Mouse (Mus musculus) left cerebral cortex, adult 9 months (tissue): ENCODE measurements at regions not wholly inside any gene's neighbourhood (a gene's known extent, or its start where the extent isn't known, plus 50 kb on each side); places are given as distances from the start of the nearest gene placed in this dataset.

ENCODE experiments used
- DNase-seq, 2 experiments: peaks; one replicate each; pipeline ENCODE4 v3.0.0; 2022; ENCODE audit warnings: low spot score in 2 of 2

DNA sequence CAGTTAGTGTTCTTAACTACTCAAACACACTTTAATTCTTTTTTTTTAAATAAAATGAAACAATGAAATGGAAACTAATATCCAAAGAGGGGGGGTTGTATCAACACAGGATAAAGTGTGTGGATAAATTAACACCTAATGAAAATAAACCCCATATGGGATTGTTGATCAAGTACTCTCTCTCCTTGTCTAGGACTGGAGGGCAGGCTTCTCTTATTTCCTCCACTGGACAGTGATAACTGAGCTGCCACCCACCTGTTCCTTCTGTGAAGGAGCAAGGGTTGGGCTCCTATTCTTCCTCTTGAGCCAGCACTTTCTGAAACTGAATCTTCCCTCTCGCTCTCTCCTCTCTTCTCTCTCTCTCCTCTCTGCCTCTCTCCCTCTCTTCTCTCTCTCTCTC, 716.5 kb downstream of the Epm2a start:
- no peak for DNase-seq

DNA sequence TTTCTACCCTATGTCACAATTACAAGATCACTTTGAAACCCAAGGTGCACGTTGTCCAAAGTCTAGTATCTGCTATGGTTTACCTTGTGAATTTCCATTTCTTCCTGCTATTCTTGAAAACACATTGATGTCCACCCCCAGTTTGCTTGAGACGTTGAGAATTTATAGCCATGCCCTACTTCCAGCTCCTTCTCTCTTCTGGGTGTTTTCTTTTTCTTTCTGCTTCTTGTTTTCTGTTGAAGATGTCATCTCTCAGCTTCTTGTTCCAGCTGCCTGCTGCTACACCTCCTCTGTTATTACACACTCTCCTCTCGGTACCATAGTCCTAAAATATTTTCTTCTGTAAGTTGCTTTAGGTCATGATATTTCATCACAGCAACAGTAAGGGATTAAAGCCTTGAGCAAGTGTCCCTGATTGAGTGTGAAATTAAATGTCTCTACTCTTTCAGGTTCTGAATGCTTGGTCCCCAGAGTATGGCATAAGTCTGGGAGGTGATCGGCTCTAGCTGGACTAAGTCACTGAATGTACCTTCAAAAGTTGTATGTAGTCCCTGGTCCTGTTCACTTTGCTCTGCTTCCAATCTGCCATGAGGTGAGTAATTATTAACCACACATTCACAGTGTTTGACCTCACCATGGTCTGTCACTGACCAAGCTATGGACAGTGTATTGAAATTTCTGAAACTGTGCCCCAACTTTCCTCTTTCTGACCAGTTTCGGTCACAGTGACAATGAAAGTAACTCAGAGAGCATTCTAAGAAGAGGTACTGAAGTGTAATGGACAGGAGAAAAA, 718.1 kb downstream of the Epm2a start:
- DNase-seq = no peak

DNA sequence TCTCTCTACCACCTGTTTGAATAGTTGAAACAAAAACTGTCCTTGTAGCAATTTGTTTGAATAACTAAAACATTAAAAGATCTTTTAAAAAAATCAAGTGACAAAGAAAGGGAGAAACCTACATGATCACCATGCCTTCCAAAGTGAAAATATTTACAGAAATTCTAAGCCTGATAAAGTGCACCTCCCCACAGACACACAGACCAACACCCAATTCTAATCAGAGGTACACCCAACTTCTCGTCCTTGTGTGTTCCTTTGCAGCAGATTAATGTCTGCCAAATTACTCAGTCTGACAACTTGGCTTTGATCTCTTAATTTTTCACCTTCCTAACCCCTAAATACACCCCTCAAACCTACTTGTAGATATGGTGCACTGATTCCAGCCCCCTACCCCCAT, 719.1 kb downstream of the Epm2a start:
- no peak for DNase-seq

DNA sequence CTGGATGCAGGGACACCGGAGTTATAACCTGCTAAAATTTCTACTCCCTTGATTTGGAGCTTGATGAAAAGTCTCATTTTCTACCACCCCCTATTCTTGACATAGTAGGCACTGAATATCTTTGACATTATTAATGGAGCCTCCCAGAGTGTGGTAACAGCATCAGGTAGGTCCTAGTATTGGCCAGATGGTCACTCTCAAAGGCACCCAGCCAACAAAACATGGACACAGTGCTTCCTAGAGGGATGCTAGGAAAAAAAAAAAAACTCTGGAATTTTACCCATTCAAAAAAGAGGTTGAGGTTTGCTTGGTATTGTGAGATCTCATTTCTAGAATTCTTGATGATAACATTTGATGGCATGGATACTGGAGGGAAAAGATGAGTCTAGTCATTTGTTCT, 740.8 kb downstream of the Epm2a start:
- no peak for DNase-seq

DNA sequence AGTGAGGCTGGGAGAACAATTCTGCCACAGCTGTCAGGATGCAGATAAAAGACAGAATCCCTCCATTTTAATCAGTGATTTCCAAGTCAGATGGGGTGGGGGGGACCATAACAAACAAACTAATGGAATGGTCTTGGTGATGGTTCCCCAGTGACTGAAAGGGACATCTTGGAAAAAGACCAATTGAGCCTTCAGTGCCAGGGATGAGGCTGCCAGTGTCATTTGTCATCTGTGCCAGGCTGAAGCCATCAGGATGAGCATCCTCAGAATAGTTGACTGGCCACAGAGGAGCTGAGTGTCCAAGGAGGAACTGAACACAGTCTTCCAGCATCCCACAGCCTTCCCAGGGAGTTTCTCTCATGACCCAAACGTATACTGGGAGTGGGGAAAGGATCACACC, 749.3 kb downstream of the Epm2a start:
- DNase-seq = no peak

DNA sequence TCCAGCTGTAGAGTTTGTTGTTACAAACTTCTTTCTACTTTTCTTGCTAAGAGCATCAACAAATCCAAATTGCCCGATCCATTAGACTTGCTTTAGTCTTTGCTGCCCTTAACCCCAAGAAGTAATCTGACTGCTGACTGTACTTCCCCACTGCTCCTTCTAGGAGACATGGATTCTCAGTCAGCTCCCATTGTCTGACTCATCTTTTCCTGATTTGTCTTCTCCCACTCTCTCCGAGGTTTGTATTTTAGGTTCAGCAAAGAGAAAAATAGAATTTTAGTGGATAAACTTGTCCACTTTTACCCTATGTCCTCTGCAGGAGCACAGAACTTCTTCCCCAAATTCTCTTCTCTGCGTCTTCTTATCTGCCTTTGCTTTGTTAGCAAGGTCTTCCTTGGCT, 753.5 kb downstream of the Epm2a start:
- no peak for DNase-seq

DNA sequence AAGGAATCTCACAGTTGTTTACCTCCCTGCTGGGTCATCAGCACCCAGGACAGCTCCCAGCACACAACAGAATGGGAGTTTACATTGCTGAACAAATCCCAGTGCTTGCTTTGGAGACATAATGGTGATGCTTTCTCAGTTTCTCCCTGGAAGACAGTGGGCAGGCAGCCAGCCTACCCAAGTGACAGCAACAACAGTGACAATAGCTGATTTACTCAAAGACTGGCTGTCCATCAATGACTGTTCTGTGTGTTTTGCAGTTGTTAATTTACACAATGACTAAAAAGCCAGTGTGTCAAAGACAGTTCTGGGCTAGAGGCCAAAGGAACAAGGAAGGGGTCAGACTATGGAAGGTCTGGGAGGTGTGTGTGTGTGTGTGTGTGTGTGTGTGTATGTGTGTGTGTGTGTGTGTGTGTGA, 762.2 kb downstream of the Utrn start:
- DNase-seq = no peak

DNA sequence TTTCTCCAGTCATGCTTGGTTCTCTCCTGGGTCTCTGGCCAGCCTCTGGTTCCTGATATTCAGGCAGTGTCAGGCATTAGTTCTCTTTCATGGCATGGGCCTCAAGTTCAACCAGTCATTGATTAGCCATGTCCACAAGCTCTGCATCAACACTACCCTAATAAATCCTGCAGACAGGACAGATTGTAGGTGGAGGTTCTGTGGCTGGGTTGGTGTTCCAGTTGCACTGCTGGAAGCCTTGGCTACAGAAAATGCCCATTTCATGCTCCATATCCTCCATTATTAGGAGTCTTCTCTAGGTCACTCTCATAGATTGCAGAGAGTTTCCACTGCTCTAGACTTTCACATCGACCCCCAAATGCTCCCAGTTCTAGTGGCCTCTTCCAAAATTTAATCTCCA, 757.4 kb downstream of the Utrn start:
- DNase-seq = no peak

DNA sequence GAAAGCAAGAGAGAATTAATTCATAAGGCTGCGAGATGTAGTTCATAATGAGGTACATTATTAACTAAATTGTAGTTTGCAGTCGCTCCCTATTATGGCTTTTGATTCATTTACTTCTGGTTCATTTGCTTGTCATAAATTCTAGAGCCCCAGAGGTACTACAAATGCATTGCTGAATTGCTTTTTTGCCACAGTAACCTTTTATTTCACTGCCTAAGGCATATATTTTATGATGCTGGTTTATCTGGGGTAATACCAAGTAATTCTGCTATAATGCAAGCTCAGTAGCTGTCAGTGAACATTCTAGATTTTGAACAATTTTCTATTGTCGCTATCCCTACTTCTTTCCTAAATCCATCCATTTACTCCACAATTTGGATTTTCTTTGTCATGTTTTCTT, 753.4 kb downstream of the Utrn start:
- no peak for DNase-seq

DNA sequence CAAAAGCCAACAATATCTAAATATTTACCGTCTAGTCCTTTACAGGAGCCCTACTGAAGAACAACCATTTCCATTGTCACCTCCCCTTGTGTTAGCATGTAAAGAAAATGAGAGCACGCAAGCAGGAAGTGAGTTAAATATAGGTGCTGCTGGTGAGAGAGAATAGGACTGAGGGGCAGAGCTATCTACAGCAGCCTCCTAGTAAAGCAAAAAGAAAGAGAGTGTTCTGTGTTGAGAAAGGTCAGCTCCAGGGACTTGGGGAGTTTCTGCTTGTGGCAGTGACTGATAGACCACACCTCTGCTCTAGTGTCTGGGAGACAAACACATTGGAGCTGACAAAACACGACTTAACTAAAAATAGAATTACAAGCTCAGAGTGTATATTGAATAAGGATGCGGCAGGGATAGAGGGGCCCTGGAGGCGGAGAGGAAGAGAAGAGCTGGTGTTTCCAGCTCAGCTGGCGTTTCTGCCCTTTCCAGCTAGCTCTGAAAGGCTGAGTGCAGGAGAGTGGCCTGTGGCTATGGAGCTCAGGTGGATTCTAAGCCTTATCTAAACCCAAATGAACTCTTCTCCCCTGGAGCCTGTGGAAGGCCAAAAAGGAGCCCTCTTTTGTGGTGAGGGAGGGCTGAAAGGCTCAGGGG, 752.4 kb downstream of the Utrn start:
- DNase-seq = peak in 1 of 2 experiments; percentile 34

DNA sequence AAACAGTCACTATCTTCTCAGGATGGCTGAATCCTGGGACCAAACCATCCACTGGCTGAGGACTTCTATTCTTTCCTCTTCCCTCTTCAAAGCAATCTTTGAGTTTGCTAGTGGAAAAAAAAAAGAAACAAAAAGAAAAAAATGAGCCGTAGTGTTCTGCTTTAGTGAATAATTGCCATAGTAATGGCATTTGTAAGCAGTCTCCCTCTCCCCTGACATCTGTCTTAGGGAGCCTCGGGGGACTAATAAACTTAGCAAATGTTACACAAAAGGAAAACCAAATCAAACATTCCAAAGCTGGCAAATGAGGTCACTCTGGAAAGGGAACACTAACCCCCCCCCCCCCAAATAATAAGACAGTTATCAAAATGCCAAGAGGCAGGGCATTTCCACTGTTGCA, 744.9 kb downstream of the Utrn start:
- DNase-seq = no peak

DNA sequence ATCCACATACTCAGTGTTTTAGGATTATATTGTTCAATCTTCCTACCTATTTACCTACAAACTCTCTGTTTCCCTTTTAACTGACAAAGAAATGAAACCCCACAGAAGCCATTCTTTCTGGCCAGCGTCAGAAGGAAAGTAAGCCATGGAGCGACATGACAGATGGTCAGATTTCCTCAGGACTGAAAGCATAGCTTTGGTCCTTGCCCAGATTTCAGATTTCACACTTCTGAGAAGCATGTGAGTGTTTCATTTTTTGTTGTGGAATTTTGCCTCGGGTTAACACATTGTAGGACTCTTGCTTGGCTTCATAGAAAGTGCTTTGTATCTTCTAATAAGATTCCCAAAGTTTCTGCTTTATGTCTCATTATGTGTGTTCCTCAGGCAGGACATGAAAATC, 739.7 kb downstream of the Utrn start:
- DNase-seq = no peak

DNA sequence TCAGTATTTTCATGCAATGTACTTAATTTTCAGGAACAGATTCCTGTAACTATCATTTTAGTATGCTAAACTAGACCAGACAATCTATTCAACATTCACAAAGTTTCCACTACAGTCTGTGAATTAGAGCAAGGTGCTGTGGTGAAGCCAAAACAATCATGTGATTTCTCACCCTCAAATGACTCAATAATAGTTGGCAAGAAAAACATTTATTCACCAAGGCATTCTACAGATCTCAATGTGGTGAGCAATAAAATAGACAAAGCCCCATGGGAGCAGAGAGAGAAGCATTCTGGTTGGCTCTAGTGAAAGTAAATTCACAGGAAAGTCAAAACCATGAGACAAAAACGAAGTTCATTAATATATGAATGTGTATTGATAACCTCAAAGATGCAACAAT, 724.5 kb downstream of the Utrn start:
- no peak for DNase-seq

DNA sequence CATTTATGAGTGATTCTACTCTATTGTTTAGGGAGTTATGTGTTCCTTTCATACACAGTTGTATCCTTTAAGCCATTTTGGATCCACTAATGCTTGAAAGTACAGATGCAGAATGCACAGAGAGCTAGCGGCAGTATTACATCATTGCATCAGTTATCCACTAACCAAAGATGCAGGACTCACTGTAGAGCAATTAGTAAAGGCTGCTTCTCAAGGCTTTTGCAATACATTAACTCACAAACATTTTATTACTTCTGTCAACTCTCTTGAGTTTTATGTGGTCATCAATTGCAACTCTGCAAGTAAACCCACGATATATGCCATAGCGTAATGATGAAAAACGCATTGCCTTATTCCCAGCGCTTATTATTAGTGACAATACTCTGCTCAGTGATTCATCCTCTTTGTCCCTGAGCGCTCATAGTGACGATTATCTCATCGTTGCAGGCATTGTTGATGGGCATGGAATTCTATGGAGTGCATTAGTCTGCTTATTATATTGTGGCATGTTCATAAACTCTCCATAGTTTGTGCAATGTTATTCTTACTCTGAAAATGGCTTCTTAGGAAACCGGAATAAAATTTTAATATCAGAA, 722.1 kb downstream of the Utrn start:
- DNase-seq = no peak

DNA sequence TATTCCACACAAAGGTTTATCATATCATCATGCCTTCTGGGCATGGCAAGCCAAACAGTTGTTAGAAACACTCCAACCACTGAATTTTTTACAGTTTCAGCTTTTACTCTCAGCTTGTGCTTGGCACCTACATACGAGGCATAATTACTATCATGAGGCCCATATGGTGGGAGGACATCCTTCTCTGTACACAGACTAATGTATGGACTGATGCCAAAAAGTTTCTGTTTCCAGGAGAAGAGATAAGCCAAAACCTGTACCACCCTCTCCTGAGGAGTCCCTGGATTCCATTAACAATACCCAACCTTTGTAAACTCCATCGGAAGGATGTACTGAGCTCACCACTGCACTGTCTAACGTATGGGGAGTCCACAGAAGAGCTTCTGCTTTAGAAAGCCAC, 698.9 kb downstream of the Utrn start:
- no peak for DNase-seq

DNA sequence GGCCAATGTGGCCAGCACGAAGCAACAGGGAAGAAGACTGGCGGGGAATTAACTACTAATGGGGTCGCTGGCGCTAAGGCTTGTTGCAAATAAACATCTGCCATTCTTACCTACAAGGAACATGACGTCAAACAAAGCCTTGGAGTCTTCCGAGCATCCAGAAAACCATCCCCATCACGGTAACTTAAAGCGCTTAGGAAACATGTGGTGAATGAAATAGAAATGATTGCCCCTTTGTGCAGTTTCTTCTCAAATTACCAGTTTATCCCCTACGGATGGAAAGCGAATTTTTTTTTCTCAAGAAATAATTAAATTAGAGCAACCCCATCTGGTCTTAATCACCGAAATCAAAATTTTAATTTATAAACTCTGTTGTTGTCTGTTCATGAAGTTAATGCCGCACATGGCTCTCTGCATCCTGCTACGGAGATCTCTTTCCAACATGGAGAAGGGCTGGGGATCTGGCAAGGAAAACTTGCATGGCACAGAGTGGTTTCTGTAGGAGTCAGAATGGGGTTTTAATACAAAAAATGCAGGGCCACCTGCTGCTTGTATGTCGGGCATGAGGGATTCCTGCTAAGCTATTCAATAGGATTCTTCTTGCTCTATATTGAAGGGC, 694.9 kb downstream of the Utrn start:
- DNase-seq = no peak

DNA sequence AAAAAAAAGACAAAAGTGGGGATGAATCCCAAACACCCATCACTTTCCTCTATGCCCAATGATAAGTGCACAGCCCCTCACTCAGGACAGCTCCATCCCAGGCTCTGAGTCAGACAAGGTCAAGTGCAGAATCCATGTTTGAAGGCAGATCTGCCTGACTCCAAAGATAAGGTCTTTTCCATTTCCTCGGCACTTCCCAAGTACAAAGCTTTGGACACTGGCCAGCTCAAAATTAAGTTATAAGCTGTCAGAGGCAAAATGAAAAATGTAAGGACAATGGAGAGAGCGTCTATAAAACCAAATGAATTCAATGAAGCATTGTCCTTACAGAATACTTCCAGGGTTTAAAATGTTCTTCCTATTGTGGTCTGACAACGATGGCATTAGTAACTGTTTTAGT, 694.0 kb downstream of the Utrn start:
- no peak for DNase-seq

DNA sequence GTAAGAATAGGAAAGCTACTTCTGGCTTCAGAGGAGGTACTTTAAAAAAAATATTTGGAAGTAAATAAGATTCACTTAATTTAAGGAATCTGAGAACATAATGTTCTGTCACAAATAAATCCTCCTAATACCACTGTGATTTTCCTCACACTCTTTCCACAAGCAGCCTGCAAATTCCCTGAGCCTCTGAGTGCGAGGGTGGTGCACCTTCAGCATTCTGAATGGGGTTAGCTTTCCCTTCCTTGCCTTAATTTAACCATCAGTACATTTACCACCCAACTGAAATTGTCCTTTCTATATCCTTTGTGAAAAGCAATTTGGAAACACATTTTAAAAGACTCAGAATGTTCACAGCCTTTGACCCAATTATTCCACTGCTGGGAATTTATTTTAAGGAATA, 691.7 kb downstream of the Utrn start:
- DNase-seq = peak in 1 of 2 experiments; percentile 17

DNA sequence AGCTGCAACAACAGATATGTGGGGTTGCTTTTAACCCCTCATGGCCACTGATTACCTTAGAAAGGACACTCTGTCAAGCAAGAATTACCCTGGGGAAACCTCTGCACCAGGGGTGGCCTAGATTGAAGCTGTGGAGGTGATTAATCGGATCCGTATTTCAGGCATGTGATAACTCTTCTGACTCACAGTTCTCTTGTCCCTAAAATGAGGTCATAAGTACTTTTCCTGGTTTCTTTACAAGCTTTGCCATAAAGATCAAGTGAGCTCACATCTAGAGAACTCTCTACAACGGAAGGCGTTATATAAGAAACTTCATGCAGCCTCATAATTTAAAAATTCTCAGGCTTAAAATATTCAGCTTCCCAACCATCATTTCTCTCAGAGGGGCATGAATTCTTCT, 688.2 kb downstream of the Utrn start:
- DNase-seq = no peak

DNA sequence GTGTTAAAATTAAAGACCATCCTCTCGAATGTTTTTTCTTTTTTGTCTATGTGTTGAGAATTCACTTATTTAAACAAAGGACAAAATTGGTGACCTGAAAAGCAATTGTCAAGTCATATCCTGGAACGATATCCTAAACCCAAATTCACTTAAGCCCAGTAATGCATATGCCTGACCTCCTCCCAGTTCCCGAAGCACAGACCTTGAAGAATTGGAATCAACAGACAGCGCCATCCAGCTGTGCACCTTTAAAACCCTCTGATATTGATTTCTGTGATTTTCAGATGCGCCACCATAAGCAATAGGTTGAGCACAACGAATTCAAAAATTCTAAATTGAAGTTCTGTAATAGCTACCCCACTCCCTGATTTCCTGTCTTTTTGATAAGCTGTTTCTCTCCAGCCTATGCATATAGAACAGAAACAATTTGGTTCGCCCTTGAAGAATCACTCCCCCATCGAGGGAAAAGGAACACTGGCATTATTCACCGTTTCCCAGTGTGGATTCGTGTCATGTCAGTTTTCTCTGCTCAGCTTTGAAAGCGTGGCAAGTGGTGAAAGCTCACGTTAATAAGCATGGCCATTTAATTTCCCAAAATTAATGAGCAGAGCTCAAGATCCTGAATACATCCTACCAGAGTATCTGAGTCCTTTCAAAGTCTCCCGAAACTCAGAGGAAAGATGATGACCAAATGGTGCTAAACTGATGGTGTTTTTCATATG, 682.1 kb downstream of the Utrn start:
- DNase-seq = no peak

DNA sequence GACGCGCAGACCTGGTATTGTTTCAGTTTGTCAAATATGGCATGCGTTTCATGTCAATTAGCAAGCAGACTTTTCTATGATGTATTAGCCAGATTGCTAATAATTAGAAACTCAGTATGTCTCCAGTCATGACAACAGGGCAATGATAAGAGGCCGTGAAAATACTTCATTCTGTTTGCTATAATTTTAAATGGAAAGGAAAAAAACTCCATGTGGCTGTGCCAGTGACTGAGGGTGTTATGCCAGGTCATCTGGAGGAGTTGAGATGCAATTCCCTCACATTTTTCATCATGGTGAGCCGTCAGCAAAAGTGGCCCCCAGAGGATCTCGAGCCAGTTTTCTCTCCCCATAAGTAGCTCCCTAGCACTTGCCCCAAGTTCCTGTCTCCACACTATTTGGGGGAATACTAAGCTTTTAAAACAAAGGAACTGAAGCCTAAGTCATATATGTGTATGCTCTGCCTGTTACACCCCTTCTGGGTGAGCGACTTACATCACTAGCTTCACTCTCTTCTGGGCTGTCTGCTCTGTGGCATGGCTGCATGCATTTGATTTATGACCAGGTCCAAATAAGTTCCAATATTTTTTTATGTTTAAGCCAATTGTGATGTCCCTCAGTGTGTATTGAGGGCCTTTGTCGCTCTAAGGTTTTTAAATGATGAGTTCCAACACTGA, 681.4 kb downstream of the Utrn start:
- no peak for DNase-seq

DNA sequence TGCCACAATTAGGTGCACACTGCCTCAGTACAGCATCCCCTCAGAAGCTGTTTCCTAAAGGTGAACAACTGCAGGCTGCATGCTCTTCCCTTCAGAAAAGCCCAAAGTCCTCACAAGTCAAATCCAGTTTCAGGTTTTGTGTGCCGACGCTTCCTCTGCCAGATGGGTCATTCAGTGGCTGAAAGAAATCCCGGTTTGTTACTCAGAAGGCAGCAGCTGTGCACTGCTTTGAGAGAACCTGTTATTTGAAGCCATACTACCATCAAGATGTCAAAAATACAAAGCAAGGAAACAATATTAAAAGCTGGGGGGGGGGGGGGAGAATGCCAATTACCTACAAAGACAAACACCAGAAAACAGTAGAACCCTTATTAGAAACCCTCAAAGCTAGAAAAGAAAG, 678.7 kb downstream of the Utrn start:
- no peak for DNase-seq
